Mouse (Mus musculus): ENCODE data around the gene Eif1ad.
A peak's percentile ranks its signal among the peaks of the same experiment; 100 is the strongest.
"Not testable (repeated sequence)": the region's sequence is repeated elsewhere in the genome, so short reads cannot be mapped to it uniquely, and the experiment has no call there.

Gene Eif1ad

DNA sequence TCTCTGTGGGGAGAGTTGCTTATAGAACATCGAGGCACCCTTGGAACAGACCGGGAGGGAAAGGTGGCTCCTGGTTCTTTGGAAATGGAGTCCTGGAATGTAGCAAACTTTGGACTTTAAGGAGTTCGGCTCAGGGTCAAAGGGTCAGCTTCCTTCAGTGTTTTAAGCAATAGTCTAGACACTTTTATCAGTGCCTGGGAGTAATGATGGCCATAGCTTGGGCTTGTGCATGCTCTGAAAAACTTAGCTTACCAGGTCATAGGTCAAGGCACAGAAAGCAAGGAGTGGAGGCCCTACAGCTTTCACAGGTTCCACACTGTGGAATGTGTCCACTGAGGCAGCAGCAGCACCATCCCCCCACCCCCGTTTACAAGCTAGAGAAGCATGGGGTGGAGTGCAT, 8.2 kb downstream of the Eif1ad start:
- no peak for DNase-seq (ENCODE audit: low spot score in 2 of 2)

GRCm38 (mm10) chr19:5377446-5377845, 10.9 kb downstream of the Eif1ad start:
- DNase-seq (ENCODE audit: low spot score in 2 of 2) = no peak

GRCm38 (mm10) chr19:5383326-5383725, 16.8 kb downstream of the Eif1ad start:
- no peak for DNase-seq (ENCODE audit: low spot score in 2 of 2)

DNA sequence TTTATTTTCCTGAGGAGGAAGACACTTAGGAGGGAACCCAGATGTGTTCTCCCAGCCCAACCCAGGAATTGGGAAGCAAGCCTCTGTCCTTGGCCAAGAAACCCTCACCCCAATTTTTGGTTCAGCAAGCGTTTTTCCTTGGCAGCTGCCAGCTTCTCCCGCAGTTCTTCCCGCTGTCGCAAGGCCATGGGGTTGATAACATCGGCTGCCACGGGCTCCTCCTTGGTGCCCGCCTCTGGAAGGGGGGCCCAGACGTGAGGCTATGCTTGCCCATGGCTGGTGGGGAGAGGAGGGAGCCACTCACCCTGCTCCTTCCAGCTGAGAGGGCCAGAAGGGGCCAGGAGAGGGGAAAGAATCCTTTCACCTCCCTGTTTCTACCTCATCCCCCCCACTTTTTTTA, 18.2 kb downstream of the Eif1ad start:
- DNase-seq (ENCODE audit: low spot score in 2 of 2) = no peak

GRCm38 (mm10) chr19:5388011-5388441, 21.5 kb downstream of the Eif1ad start:
- DNase-seq (ENCODE audit: low spot score in 2 of 2) = no peak

- peak; percentile 89 for DNase-seq (ENCODE audit: low spot score in 2 of 2)
These were observed 22.2 kb downstream of the Eif1ad start, which contains the start of gene Sart1 for GRCm38 (mm10) chr19:5388588-5389242. Sart1 (minus strand) TSS chr19:5388703.

DNA sequence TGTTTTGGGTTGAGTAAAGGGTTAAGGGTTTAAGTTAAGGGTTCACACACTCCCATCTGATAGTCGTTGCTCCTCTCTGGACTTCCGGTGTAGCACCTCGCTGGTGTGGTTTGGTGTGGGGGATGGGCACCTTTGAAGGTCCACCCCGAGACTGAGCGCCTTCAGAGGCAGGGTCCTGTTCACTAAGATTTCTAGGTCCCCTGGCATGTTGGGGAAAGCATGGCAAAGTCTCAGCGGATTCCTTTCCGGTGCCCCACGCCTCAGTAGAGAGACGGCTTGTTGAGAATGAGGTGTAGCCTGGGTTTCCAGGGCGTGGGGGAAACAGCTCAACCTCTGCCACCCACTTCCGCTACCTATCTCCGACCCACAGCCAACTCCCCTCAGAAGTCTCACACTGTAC, 23.1 kb downstream of the Eif1ad start:
- DNase-seq (ENCODE audit: low spot score in 2 of 2) = peak; percentile 48 to 54

DNA sequence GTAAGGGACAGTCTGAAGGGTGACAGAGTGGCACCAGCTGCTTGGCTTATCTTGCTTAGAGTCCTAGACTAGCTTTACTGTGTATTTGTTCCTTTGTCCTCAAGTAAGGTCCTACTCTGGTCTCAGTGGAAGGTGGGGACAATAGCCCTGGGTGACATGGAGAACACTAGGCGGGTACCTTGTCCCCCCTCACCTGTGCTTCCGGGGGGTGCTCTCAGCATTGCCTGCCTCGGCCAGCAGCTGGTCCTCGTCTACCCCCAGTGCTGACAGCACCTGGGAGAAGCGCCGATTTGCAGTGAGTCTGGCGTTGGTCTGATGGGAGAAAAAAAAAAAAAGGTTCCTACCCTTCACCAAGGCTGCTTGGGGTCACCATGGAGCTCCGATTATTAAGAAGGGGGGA, 23.9 kb downstream of the Eif1ad start:
- no peak for DNase-seq (ENCODE audit: low spot score in 2 of 2)

GRCm38 (mm10) chr19:5392892-5393291, 26.4 kb downstream of the Eif1ad start:
- DNase-seq (ENCODE audit: low spot score in 2 of 2) = no peak

GRCm38 (mm10) chr19:5394168-5394567, 27.6 kb downstream of the Eif1ad start:
- no peak for DNase-seq (ENCODE audit: low spot score in 2 of 2)

GRCm38 (mm10) chr19:5395371-5395770, 28.8 kb downstream of the Eif1ad start:
- no peak for DNase-seq (ENCODE audit: low spot score in 2 of 2)

DNA sequence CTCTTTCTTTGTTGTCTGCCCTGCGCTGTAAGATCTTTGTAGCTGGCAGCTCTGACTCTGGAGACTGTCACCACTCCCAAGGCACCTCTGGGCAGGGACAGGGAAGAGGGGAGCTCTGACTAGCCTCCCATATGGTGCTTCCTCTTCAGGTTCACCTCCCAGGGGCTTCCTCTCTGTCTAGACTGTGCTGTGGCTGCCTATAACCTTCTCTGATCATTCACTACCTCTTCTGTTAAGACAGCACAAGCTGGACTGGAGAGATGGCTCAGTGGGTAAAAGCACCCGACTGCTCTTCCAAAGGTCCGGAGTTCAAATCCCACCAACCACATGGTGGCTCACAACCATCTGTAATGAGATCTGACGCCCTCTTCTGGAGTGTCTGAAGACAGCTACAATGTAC, 34.5 kb downstream of the Eif1ad start:
- not testable (repeated sequence) for DNase-seq (ENCODE audit: low spot score in 2 of 2)

DNA sequence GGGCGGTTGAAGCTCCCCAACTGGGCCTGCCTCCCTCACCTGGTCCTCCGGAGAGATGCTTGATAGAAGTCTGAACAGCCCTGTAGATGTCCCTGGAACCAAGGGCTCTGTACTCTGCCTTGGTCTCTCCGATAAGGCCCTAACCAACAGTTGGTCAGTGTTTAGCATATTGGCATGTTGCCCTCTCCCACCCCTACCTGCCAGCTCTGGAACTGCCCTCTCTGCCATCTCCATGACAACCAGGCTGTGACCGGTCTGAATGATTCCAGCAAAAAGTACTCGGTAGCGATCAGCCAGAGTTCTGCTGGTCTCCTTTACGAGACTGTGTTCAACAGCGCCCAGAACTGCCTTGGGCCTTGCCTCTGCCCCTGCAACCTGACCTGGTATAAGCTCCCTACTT, 35.8 kb downstream of the Eif1ad start, which contains the start of gene Tsga10ip:
Tsga10ip (minus strand) TSS at position 234 of the 400 bp plus-strand sequence.
- DNase-seq (ENCODE audit: low spot score in 2 of 2) = no peak

- no peak for DNase-seq (ENCODE audit: low spot score in 2 of 2)
These were observed 39.4 kb downstream of the Eif1ad start for GRCm38 (mm10) chr19:5405924-5406323.

- not testable (repeated sequence) for DNase-seq (ENCODE audit: low spot score in 2 of 2)
These were observed 40.1 kb downstream of the Eif1ad start for GRCm38 (mm10) chr19:5406531-5407126.

DNA sequence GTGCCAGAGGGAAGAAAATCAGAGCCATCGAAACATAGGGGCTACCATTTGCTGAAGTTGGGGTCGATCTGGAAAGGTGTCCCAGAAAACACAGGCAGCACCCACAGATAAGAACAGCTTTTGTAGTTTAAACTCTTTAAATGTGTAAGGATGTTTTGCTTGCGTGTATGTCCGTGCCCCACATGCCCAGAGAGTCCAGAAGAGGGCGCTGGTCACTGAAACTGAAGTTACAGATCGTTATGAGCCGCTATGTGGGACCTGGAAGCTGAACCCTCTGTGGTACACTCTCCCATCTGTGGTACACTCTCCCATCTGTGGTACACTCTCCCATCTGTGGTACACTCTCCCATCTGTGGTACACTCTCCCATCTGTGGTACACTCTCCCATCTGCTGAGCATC, 40.6 kb downstream of the Eif1ad start:
- peak; percentile 44 to 63 for DNase-seq (ENCODE audit: low spot score in 2 of 2)

DNA sequence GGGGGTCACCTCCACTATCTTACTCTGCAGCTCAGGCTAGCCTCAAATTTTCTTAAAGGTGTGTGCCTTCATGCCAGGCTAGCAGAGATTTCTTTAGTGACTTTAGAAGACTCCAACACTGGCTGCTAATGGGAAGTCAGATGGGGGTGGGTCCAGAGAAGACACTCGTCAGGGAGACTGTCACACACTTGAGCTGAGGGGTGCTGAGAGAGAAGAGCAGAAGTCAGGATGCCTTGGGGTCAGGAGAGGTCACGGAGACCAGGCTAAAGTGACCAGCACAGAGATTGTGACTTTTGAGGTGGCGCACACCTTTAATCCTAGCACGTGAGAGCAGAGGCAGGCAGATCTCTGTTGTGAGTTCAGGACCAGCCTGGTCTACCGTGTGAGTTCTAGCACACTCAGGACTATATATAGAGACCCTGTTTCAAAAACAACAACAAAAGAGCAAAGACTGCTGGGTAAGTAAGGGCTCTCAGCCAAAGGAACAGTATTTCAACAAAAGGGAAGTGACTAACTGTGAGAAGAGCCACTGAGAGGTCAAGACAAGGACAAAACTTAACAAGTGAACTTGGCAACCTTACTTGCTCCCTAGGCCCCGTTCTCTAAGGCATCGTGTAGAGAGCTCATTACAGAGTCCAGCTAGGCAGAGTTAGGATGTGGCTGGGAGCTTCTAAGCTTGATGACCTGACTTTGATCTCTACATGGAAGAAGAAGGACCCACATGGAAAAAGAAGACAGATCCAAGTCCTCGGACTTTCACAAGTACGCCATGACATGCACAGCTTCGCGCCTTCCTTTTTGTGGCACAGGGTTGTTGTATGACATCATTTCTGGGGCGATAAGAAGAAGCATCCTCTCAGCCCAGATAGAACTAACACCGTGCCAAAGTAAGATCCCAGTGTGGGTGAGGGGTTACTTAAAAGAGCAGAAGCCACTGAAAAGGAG, 41.8 kb downstream of the Eif1ad start:
- DNase-seq (ENCODE audit: low spot score in 2 of 2) = no peak

- no peak for DNase-seq (ENCODE audit: low spot score in 2 of 2)
These were observed 42.5 kb downstream of the Eif1ad start for GRCm38 (mm10) chr19:5409068-5409467.

DNA sequence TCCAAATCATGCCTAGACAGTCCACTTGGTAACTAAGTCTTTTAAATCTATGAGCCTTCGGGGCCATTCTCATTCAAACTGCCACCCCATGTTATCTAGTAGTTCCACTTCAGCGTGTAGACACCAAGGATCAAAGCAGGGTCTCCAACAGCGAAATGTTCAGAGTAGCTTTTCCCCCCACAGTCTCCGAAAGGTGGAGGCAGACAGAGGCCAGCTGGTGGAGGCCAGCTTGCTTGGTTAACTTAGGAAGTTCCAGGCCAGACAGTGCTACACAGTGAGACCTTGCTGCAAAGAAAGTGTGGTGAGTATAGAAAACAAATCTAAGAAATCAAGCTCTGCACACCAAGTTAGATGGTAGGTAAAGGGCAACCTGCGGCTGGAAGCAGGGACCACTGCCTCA, 44.1 kb downstream of the Eif1ad start:
- DNase-seq (ENCODE audit: low spot score in 2 of 2) = no peak

DNA sequence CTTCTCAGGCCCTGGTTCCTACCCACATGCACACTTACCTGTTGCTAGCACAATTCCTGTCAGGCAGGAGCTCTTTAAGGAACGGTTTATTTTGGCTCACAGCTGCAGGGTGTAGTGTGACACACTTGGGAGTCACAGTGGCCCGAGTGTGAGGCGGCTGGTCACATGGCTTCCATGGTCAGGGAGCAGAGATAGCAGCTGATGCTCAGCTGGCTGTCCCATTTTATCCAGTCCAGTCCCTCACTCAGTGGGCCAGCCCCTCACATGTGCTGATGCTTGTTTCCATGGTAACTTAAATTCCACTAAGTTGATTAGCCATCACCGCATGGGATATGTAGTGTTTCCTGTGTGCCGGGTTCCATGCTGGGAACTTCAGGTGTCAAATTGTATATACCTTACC, 45.4 kb downstream of the Eif1ad start:
- DNase-seq (ENCODE audit: low spot score in 2 of 2) = no peak

DNA sequence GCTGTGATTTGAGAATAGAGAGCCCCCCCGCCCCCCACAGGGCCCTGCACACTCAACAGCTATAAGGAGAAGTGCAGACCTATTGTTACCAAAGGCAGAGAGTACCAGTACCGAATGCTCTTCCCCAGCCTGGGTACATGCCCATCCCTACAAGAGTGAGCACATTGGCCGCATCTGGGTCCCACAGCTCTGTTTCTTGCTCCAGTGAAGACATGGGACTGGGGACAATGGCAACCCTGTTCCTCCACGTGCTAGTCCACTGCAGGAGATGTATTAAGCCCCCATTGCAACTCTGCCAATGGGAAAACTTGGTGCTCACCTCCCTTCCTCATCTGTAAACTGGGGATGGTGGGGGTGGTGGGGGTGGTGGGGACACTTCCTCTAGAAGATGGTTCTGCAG, 47.3 kb downstream of the Eif1ad start:
- DNase-seq (ENCODE audit: low spot score in 2 of 2) = no peak

DNA sequence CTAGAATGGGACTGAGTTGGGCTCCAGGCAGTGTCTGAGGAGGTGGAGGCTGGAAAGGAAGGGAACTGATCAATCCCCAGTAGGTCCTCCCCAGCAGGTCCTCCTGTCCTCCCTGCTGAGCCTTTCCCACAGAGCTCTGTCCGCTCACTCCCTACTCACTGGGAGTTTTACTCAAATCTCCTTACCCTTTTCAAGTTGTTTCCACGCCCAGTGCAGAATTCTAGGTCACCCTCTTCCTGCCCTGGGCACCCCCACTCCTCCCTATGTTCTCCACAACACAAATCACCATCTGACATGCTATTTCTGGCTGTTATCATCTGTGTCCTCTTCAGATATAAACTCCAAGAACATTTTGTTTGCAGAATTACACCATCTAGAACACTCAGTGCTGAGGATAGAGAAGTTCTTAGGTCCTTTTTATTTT, 48.0 kb downstream of the Eif1ad start:
- no peak for DNase-seq (ENCODE audit: low spot score in 2 of 2)
